8 mouse cellular contexts compared by ENCODE assay signal in genomic region chr4:116558151-116558882, GRCm38 (mm10). TPM values are rescaled to one million over a fixed set of nuclear protein-coding genes. Genes with fewer than 3 reads are reported as not detected.
DNase-seq lines count a peak whose midpoint lies in the region; ATAC-seq and TF ChIP-seq lines count a peak whose summit lies in the region.

No protein-coding gene starts in this region.

- peak overlapping the region; percentile 57 for H3K4me2 ChIP-seq in embryonic facial prominence, embryonic 14.5 days (ENCODE audit: low read depth, low read length)
- peak overlapping the region; percentile 82 for H3K4me2 ChIP-seq in limb, embryonic 12.5 days
- peak overlapping the region; percentile 66 for H3K4me2 ChIP-seq in neural tube, embryonic 13.5 days

- peak overlapping the region; percentile 15 for H3ac ChIP-seq in C2C12 (ENCODE audit: control insufficient read depth, insufficient read length, low read depth)

- ATAC-seq in embryonic facial prominence, embryonic 14.5 days (ENCODE audit: low read depth) = no peak
- no peak for ATAC-seq in limb, embryonic 12.5 days (ENCODE audit: insufficient number of reproducible peaks, insufficient read depth, low FRiP score, low TSS enrichment, low read depth)
- ATAC-seq in neural tube, embryonic 13.5 days (ENCODE audit: low read depth) = no peak

- WGBS in embryonic facial prominence, embryonic 14.5 days = 3% methylated on average over 15 of the region's 15 CpGs
- 7% methylated on average over 15 of the region's 15 CpGs for WGBS in limb, embryonic 12.5 days
- WGBS in neural tube, embryonic 13.5 days = 7% methylated on average over 15 of the region's 15 CpGs

- peak overlapping the region; percentile 87 for H3K9ac ChIP-seq in embryonic facial prominence, embryonic 14.5 days (ENCODE audit: low read depth, low read length)
- peak overlapping the region; percentile 75 for H3K9ac ChIP-seq in limb, embryonic 12.5 days (replicated peaks)
- H3K9ac ChIP-seq in neural tube, embryonic 13.5 days = peak overlapping the region; percentile 83

- no peaks in the 10 kb centered on the region for H3K9me3 ChIP-seq in embryonic facial prominence, embryonic 14.5 days (ENCODE audit: control insufficient read depth, low read length)
- H3K9me3 ChIP-seq in limb, embryonic 12.5 days = no peaks in the 10 kb centered on the region
- H3K9me3 ChIP-seq in neural tube, embryonic 13.5 days = no peaks in the 10 kb centered on the region

- peaks cover 8% of the 10 kb centered on the region for H3K4me1 ChIP-seq in embryonic facial prominence, embryonic 14.5 days (ENCODE audit: control insufficient read depth, insufficient read depth, low read length)
- H3K4me1 ChIP-seq in limb, embryonic 12.5 days (replicated peaks) = peaks cover 11% of the 10 kb centered on the region
- H3K4me1 ChIP-seq in neural tube, embryonic 13.5 days (replicated peaks) = peaks cover 34% of the 10 kb centered on the region

- no peaks in the 10 kb centered on the region for H3K27me3 ChIP-seq in C2C12 (ENCODE audit: control insufficient read depth, insufficient read depth, insufficient read length)
- no peaks in the 10 kb centered on the region for H3K27me3 ChIP-seq in embryonic facial prominence, embryonic 14.5 days (replicated peaks; ENCODE audit: control insufficient read depth, insufficient read depth, low read length)
- no peaks in the 10 kb centered on the region for H3K27me3 ChIP-seq in limb, embryonic 12.5 days
- H3K27me3 ChIP-seq in neural tube, embryonic 13.5 days = no peaks in the 10 kb centered on the region

- peak overlapping the region; percentile 70 for H3K4me3 ChIP-seq in C2C12 (ENCODE audit: insufficient read depth, poor library complexity, severe bottlenecking)
- H3K4me3 ChIP-seq in embryonic facial prominence, embryonic 14.5 days (ENCODE audit: low read depth, low read length) = peak overlapping the region; percentile 94
- H3K4me3 ChIP-seq in limb, embryonic 12.5 days (replicated peaks) = peak overlapping the region; percentile 77
- H3K4me3 ChIP-seq in neural tube, embryonic 13.5 days = peak overlapping the region; percentile 70

- DNase-seq in embryo, embryonic 10.5 days (ENCODE audit: low spot score) = peak; percentile 33
- DNase-seq in embryo, embryonic 10 days (ENCODE audit: low spot score) = no peak
- DNase-seq in embryonic facial prominence, embryonic 14.5 days (ENCODE audit: low spot score) = peak; percentile 2
- DNase-seq in cerebellum, adult 8-10 months = no peak
- no peak for DNase-seq in B cell, adult 2 months

- no peak for TF ChIP-seq CTCF in C2C12 (IDR thresholded peaks at IDR 0.05; ENCODE audit: control insufficient read depth, insufficient read depth, insufficient read length)

- peaks cover 58% of the 10 kb centered on the region for H3K79me3 ChIP-seq in C2C12 (ENCODE audit: low read depth)

- H3K36me3 ChIP-seq in C2C12 (ENCODE audit: control insufficient read depth, insufficient read depth) = peaks cover 9% of the 10 kb centered on the region
- H3K36me3 ChIP-seq in embryonic facial prominence, embryonic 14.5 days (ENCODE audit: control insufficient read depth, insufficient read depth, low read length) = peaks cover 7% of the 10 kb centered on the region
- H3K36me3 ChIP-seq in limb, embryonic 12.5 days = peaks cover 24% of the 10 kb centered on the region
- peaks cover 10% of the 10 kb centered on the region for H3K36me3 ChIP-seq in neural tube, embryonic 13.5 days

- H3K27ac ChIP-seq in embryonic facial prominence, embryonic 14.5 days (replicated peaks; ENCODE audit: low read depth, low read length) = peak overlapping the region; percentile 94
- peak overlapping the region; percentile 88; the same call in 1 of the 2 replicates for H3K27ac ChIP-seq in limb, embryonic 12.5 days
- H3K27ac ChIP-seq in neural tube, embryonic 13.5 days (replicated peaks) = no peak overlapping the region

- H3K79me2 ChIP-seq in C2C12 (ENCODE audit: control insufficient read depth, insufficient read depth) = peaks cover 75% of the 10 kb centered on the region

TF ChIP-seq in C2C12, 6 proteins besides CTCF, POLR2A, EP300 and RAD21:
- TF ChIP-seq FOSL1 (IDR thresholded peaks at IDR 0.05; ENCODE audit: insufficient read depth, low read length, poor library complexity, severe bottlenecking) (no peak), USF1 (IDR thresholded peaks at IDR 0.05; ENCODE audit: low read depth) (no peak), CEBPB (IDR thresholded peaks at IDR 0.05; ENCODE audit: low read depth) (no peak), MAX (IDR thresholded peaks at IDR 0.05) (no peak), MYOD1 (IDR thresholded peaks at IDR 0.05; ENCODE audit: control insufficient read depth, insufficient read length, low read depth) (no peak), MYOG (IDR thresholded peaks at IDR 0.05; ENCODE audit: control insufficient read depth, extremely low read depth, insufficient read length) (no peak)

RNA-seq across cellular contexts. Expression of gene Gpbp1l1, which starts 0.9 kb away (rescaled TPM):
- 13.0 TPM for polyA plus RNA-seq in C2C12 (2012; fragmentation: generic; extraction: Trizol)
- 37.4 and 38.6 TPM in 2 replicates for polyA plus RNA-seq in embryonic facial prominence, embryonic 14.5 days (2014; fragmentation: Nextera tagmentation; extraction: Ambion mirVana)
- 33.3 and 35.7 TPM in 2 replicates for polyA plus RNA-seq in limb, embryonic 12.5 days (2016; fragmentation: Nextera tagmentation; extraction: Ambion mirVana)
- polyA plus RNA-seq in neural tube, embryonic 13.5 days (2015; fragmentation: Nextera tagmentation; extraction: Ambion mirVana) = 17.4 and 18.8 TPM in 2 replicates

RNA-seq across cellular contexts. Expression of gene Tmem69, which starts 2.6 kb away (rescaled TPM):
- polyA plus RNA-seq in C2C12 (2012; fragmentation: generic; extraction: Trizol) = 11.8 TPM
- 23.0 and 23.5 TPM in 2 replicates for polyA plus RNA-seq in embryonic facial prominence, embryonic 14.5 days (2014; fragmentation: Nextera tagmentation; extraction: Ambion mirVana)
- polyA plus RNA-seq in limb, embryonic 12.5 days (2016; fragmentation: Nextera tagmentation; extraction: Ambion mirVana) = 20.5 and 23.6 TPM in 2 replicates
- 32.2 and 37.7 TPM in 2 replicates for polyA plus RNA-seq in neural tube, embryonic 13.5 days (2015; fragmentation: Nextera tagmentation; extraction: Ambion mirVana)

RNA-seq across cellular contexts. Expression of gene Ccdc17, which starts 38.1 kb away (rescaled TPM):
- polyA plus RNA-seq in C2C12 (2012; fragmentation: generic; extraction: Trizol) = 0.20 TPM
- polyA plus RNA-seq in embryonic facial prominence, embryonic 14.5 days (2014; fragmentation: Nextera tagmentation; extraction: Ambion mirVana) = 4.2 and 8.0 TPM in 2 replicates
- polyA plus RNA-seq in limb, embryonic 12.5 days (2016; fragmentation: Nextera tagmentation; extraction: Ambion mirVana) = 2.4 and 2.5 TPM in 2 replicates
- polyA plus RNA-seq in neural tube, embryonic 13.5 days (2015; fragmentation: Nextera tagmentation; extraction: Ambion mirVana) = 4.3 and 4.7 TPM in 2 replicates

RNA-seq across cellular contexts. Expression of gene Ipp, which starts 51.0 kb away (rescaled TPM):
- polyA plus RNA-seq in C2C12 (2012; fragmentation: generic; extraction: Trizol) = 5.0 TPM
- 3.7 and 4.2 TPM in 2 replicates for polyA plus RNA-seq in embryonic facial prominence, embryonic 14.5 days (2014; fragmentation: Nextera tagmentation; extraction: Ambion mirVana)
- 19.0 and 19.2 TPM in 2 replicates for polyA plus RNA-seq in limb, embryonic 12.5 days (2016; fragmentation: Nextera tagmentation; extraction: Ambion mirVana)
- 9.9 and 10.6 TPM in 2 replicates for polyA plus RNA-seq in neural tube, embryonic 13.5 days (2015; fragmentation: Nextera tagmentation; extraction: Ambion mirVana)

Comparison
In these comparisons a context has a peak if more than half of its experiments do, and no peak if none do; other contexts are left out.
1. DNase-seq: peak in embryo, embryonic 10.5 days (single experiment) and embryonic facial prominence, embryonic 14.5 days (single experiment); none in embryo, embryonic 10 days (single experiment), cerebellum, adult 8-10 months (single experiment) and B cell, adult 2 months (0 of 2).
2. Peak in every context shown above with its lines, with median percentiles within 50 percentile points of each other: H3K4me3 ChIP-seq, H3K4me2 ChIP-seq and H3K9ac ChIP-seq.